ENCODE assay signal across 13 mouse cellular contexts in the genomic region with DNA sequence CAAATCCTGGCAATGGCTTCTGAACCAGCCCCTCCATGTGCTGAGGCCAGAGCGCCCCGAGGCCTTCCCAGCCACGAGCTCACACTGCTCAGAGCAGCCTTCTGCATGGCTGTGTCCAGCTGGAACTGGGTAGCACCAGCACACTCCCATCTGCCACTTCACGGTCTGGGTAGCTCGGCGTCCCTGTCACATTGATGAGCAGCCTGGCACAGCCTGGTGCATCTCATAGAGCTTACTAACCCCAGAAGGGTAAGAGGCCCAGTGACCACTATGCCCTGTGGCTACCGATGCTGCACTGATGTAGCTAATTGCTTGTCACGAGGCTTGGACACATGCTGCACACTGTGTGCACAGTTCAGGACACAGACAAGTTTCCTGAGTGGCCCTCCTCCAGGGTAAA.
DNase-seq lines count a peak whose midpoint lies in the region; ATAC-seq and TF ChIP-seq lines count a peak whose summit lies in the region.
"Had no signal": no experiment of that assay in that cellular context is flagged by ENCODE, and none has a peak within 500 bp of the region (broad histone marks: within the 10 kb centered on the region; RNA-seq: fewer than 3 reads in every experiment).

No protein-coding gene starts in this region.

- H3K27me3 ChIP-seq in kidney, postnatal 0 days (ENCODE audit: insufficient read depth, low read length) = no peaks in the 10 kb centered on the region
- H3K27me3 ChIP-seq in hindbrain, embryonic 15.5 days = no peaks in the 10 kb centered on the region
- no peaks in the 10 kb centered on the region for H3K27me3 ChIP-seq in neural tube, embryonic 14.5 days (ENCODE audit: control insufficient read depth, insufficient read depth, low read length)

- no peak overlapping the region for H3K9ac ChIP-seq in kidney, postnatal 0 days (ENCODE audit: low read depth, low read length)
- H3K9ac ChIP-seq in hindbrain, embryonic 15.5 days = no peak overlapping the region
- no peak overlapping the region for H3K9ac ChIP-seq in neural tube, embryonic 14.5 days (replicated peaks; ENCODE audit: low read depth, low read length)

- H3K4me3 ChIP-seq in kidney, postnatal 0 days (replicated peaks; ENCODE audit: low read depth, low read length) = no peak overlapping the region
- no peak overlapping the region for H3K4me3 ChIP-seq in hindbrain, embryonic 15.5 days
- no peak overlapping the region for H3K4me3 ChIP-seq in neural tube, embryonic 14.5 days (ENCODE audit: low read depth, low read length)

- ATAC-seq in cerebellum, adult (ENCODE audit: insufficient number of reproducible peaks, low FRiP score, low TSS enrichment) = no peak; the same call in 1 of the 2 replicates
- peak; percentile 73 for ATAC-seq in kidney, postnatal 0 days (replicated peaks; ENCODE audit: low FRiP score, low read depth)
- peak; percentile 77 for ATAC-seq in hindbrain, embryonic 15.5 days (ENCODE audit: low FRiP score, low read depth)
- ATAC-seq in neural tube, embryonic 14.5 days (ENCODE audit: low read depth) = 0 out of 2 replicates have a peak, but pooled peaks have one; percentile 52
- ATAC-seq: inflammation-experienced regulatory T-cells, adult 6 months had no signal

- no peak overlapping the region for H3K27ac ChIP-seq in kidney, postnatal 0 days
- H3K27ac ChIP-seq in hindbrain, embryonic 15.5 days (replicated peaks) = no peak overlapping the region
- no peak overlapping the region for H3K27ac ChIP-seq in neural tube, embryonic 14.5 days (ENCODE audit: low read depth, low read length)

- H3K4me1 ChIP-seq in kidney, postnatal 0 days (replicated peaks; ENCODE audit: insufficient read depth, low read length) = no peaks in the 10 kb centered on the region
- H3K4me1 ChIP-seq in hindbrain, embryonic 15.5 days (replicated peaks) = peaks cover 32% of the 10 kb centered on the region
- H3K4me1 ChIP-seq in neural tube, embryonic 14.5 days (ENCODE audit: control insufficient read depth, insufficient read depth, low read length) = peaks cover 17% of the 10 kb centered on the region; the same call in 1 of the 2 replicates

- H3K4me2 ChIP-seq in kidney, postnatal 0 days (ENCODE audit: low read length) = no peak overlapping the region
- H3K4me2 ChIP-seq in hindbrain, embryonic 15.5 days = no peak overlapping the region
- H3K4me2 ChIP-seq in neural tube, embryonic 14.5 days (ENCODE audit: low read depth, low read length) = no peak overlapping the region
- H3K4me2 ChIP-seq: liver, embryonic 11.5 days had no signal

- 43% methylated on average over 8 of the region's 8 CpGs for WGBS in kidney, postnatal 0 days
- 46% methylated on average over 8 of the region's 8 CpGs for WGBS in hindbrain, embryonic 15.5 days
- WGBS in neural tube, embryonic 14.5 days = 44% methylated on average over 8 of the region's 8 CpGs

- TF ChIP-seq CTCF in kidney, postnatal 0 days (IDR thresholded peaks at IDR 0.05; ENCODE audit: low read depth) = no peak

- no peaks in the 10 kb centered on the region for H3K36me3 ChIP-seq in kidney, postnatal 0 days (ENCODE audit: insufficient read depth, low read length)
- 0 out of 2 replicates have a peak, but pooled peaks cover 7% of the 10 kb centered on the region for H3K36me3 ChIP-seq in hindbrain, embryonic 15.5 days
- no peaks in the 10 kb centered on the region for H3K36me3 ChIP-seq in neural tube, embryonic 14.5 days (ENCODE audit: control insufficient read depth, insufficient read depth, low read length)

- H3K9me3 ChIP-seq in kidney, postnatal 0 days (replicated peaks; ENCODE audit: low read length) = no peaks in the 10 kb centered on the region
- no peaks in the 10 kb centered on the region for H3K9me3 ChIP-seq in hindbrain, embryonic 15.5 days
- H3K9me3 ChIP-seq in neural tube, embryonic 14.5 days (ENCODE audit: control insufficient read depth, low read length) = no peaks in the 10 kb centered on the region

- DNase-seq in cerebellum, adult 9-11 months = peak; percentile 21
- no peak for DNase-seq in kidney, postnatal 0 days (ENCODE audit: low spot score)
- no peak for DNase-seq in kidney, adult 11 months
- no peak for DNase-seq in thymus, postnatal 0 days (ENCODE audit: low spot score)
- DNase-seq in adrenal gland, postnatal 14 days = no peak
- DNase-seq: adrenal gland, postnatal 25 days; gastrocnemius, postnatal 25 days; lung, postnatal 36 days had no signal
